Mouse (Mus musculus) liver, embryonic 16.5 days (tissue): Measurements from ENCODE around the gene Ctla2b. TPM values are rescaled to one million over a fixed set of nuclear protein-coding genes. Genes with fewer than 3 reads are reported as not detected.
"Not testable (repeated sequence)": the region's sequence is repeated elsewhere in the genome, so short reads cannot be mapped to it uniquely, and the experiment has no call there.

Source experiments
- ATAC-seq: fragments of 200-750 bp; cut with Nextera tagmentation; 2 replicates; pipeline ENCODE4 v1.8.0; 2017; ENCODE audit warnings: low read depth, mild to moderate bottlenecking, moderate number of reproducible peaks, moderate library complexity
- H3K27ac ChIP-seq: fragments of 300-500 bp; sonication (generic); 2 replicates; pipeline ENCODE4 v1.5.1; 2014; ENCODE audit warnings: mild to moderate bottlenecking, low read length
- H3K27me3 ChIP-seq: fragments of 300-500 bp; sonication (generic); 2 replicates; pipeline ENCODE4 v1.6.1; 2014; ENCODE audit warnings: low read depth, low read length, mixed read lengths; ENCODE audit not compliant: control insufficient read depth, insufficient read depth
- H3K36me3 ChIP-seq: fragments of 300-500 bp; sonication (generic); 2 replicates; pipeline ENCODE4 v1.6.1; 2014; ENCODE audit warnings: mild to moderate bottlenecking; ENCODE audit not compliant: control insufficient read depth, insufficient read depth
- H3K4me1 ChIP-seq: fragments of 300-500 bp; sonication (generic); 2 replicates; pipeline ENCODE4 v1.6.1; 2014; ENCODE audit warnings: low read depth, low read length, mixed read lengths; ENCODE audit not compliant: control insufficient read depth
- H3K4me2 ChIP-seq: fragments of 300-500 bp; sonication (generic); 2 replicates; pipeline ENCODE4 v1.6.1; 2014; ENCODE audit warnings: low read depth, low read length, mixed read lengths
- H3K4me3 ChIP-seq: fragments of 300-500 bp; sonication (generic); 2 replicates; pipeline ENCODE4 v1.5.1; 2014; ENCODE audit warnings: low read depth, mild to moderate bottlenecking, low read length
- H3K9ac ChIP-seq: fragments of 300-500 bp; sonication (generic); 2 replicates; pipeline ENCODE4 v1.6.1; 2014; ENCODE audit warnings: low read depth, low read length
- H3K9me3 ChIP-seq: fragments of 300-500 bp; sonication (generic); replicated peaks from 2 replicates; pipeline ENCODE4 v1.6.1; 2016; ENCODE audit warnings: low read length; ENCODE audit not compliant: control insufficient read depth
- WGBS: fragments of 180-500 bp; shearing (Covaris S2); extraction: QIAGEN DNeasy Blood & Tissue Kit; methylation state at CpG from one replicate; pipeline ENCODE4 v1.1.7; 2014; ENCODE audit not compliant: insufficient replicate concordance; 5-methylcytosine and 5-hydroxymethylcytosine counted together
- polyA plus RNA-seq: library from polyadenylated mRNA; unstranded; fragments of >200 nt; fragmentation: Nextera tagmentation; extraction: Ambion mirVana; gene quantifications from 2 replicates; pipeline ENCODE4 v1.2.1, GENCODE M21; 2015

Gene Ctla2b
- 3.7 and 4.9 TPM in 2 replicates for polyA plus RNA-seq

GRCm38 (mm10) chr13:60897328-60897727, at the start of gene Ctla2b:
TSS of gene Ctla2b (minus strand) at chr13:60897447.
- no peaks in the 10 kb centered on the region for H3K4me1 ChIP-seq
- H3K4me2 ChIP-seq: no peak within 1 kb of the TSS
- H3K9me3 ChIP-seq: no peaks in the 10 kb centered on the region
- H3K27ac ChIP-seq: no peak within 1 kb of the TSS
- no peak within 1 kb of the TSS for H3K9ac ChIP-seq
- H3K36me3 ChIP-seq: no peaks in the 10 kb centered on the region
- 23% methylated on average over 3 of the region's 3 CpGs for WGBS
- peak; percentile 85 for ATAC-seq
- no peaks in the 10 kb centered on the region for H3K27me3 ChIP-seq
- H3K4me3 ChIP-seq: no peak within 1 kb of the TSS

- not testable (repeated sequence) for H3K27ac ChIP-seq, H3K4me2 ChIP-seq, H3K27me3 ChIP-seq, H3K4me3 ChIP-seq, H3K4me1 ChIP-seq, H3K9me3 ChIP-seq, H3K9ac ChIP-seq, ATAC-seq, H3K36me3 ChIP-seq
- WGBS: 50% methylated on average over 3 of the region's 3 CpGs
These were observed 44.6 kb upstream of the Ctla2b start, which contains the start of gene Tpbpa for GRCm38 (mm10) chr13:60941884-60942283. TSS of gene Tpbpa (minus strand) at chr13:60941984.

- H3K9ac ChIP-seq: no peak within 1 kb of the TSS
- H3K4me1 ChIP-seq: no peaks in the 10 kb centered on the region
- no peak within 1 kb of the TSS for H3K4me3 ChIP-seq
- H3K9me3 ChIP-seq: no peaks in the 10 kb centered on the region
- no peak within 1 kb of the TSS for H3K27ac ChIP-seq
- WGBS: 11% methylated on average over 5 of the region's 5 CpGs
- no peak within 1 kb of the TSS for H3K4me2 ChIP-seq
- peak; percentile 82 for ATAC-seq
- H3K36me3 ChIP-seq: no peaks in the 10 kb centered on the region
- H3K27me3 ChIP-seq: no peaks in the 10 kb centered on the region
These were observed 39.3 kb upstream of the Ctla2b start, which contains the start of the genes Gm49391 and Ctla2a for GRCm38 (mm10) chr13:60936500-60936901. TSS of gene Gm49391 (minus strand) at chr13:60936571. TSS of gene Ctla2a (minus strand) at chr13:60936625.

- H3K4me2 ChIP-seq, H3K27me3 ChIP-seq, ATAC-seq, H3K9ac ChIP-seq, H3K4me3 ChIP-seq, H3K36me3 ChIP-seq, H3K9me3 ChIP-seq, H3K27ac ChIP-seq, H3K4me1 ChIP-seq: not testable (repeated sequence)
- WGBS: 51% methylated on average over 2 of the region's 2 CpGs
These were observed 38.2 kb upstream of the Ctla2b start, which contains the start of gene Gm49393 for GRCm38 (mm10) chr13:60935490-60935889. TSS of gene Gm49393 (minus strand) at chr13:60935590.

- ATAC-seq: not testable (repeated sequence)
- WGBS: 65% methylated on average over 2 of the region's 2 CpGs
These were observed 7.5 kb upstream of the Ctla2b start, which contains the start of gene Tpbpb for GRCm38 (mm10) chr13:60904780-60905179. TSS of gene Tpbpb (minus strand) at chr13:60904880.

GRCm38 (mm10) chr13:60896794-60897193, 453 bp downstream of the Ctla2b start, which contains the start of gene Gm49392:
TSS of gene Gm49392 (minus strand) at chr13:60896894.
- H3K4me1 ChIP-seq, H3K9me3 ChIP-seq, H3K4me2 ChIP-seq, ATAC-seq, H3K4me3 ChIP-seq, H3K36me3 ChIP-seq, H3K9ac ChIP-seq, H3K27ac ChIP-seq, H3K27me3 ChIP-seq: not testable (repeated sequence)
- 91% methylated on average over 6 of the region's 8 CpGs for WGBS

More at GRCm38 (mm10) chr13:60904780-60905179, 7.5 kb upstream of the Ctla2b start, which contains the start of gene Tpbpb:
- H3K4me1 ChIP-seq, H3K4me3 ChIP-seq, H3K4me2 ChIP-seq, H3K27ac ChIP-seq, H3K36me3 ChIP-seq, H3K9me3 ChIP-seq, H3K27me3 ChIP-seq, H3K9ac ChIP-seq: not testable (repeated sequence)

GRCm38 (mm10) chr13:60895406-60896160, 1.7 kb downstream of the Ctla2b start:
- no peaks in the 10 kb centered on the region for H3K9me3 ChIP-seq
- no peak overlapping the region for H3K4me3 ChIP-seq
- ATAC-seq: no peak
- no peak overlapping the region for H3K4me2 ChIP-seq
- no peaks in the 10 kb centered on the region for H3K27me3 ChIP-seq
- H3K9ac ChIP-seq: no peak overlapping the region
- H3K4me1 ChIP-seq: no peaks in the 10 kb centered on the region
- H3K27ac ChIP-seq: no peak overlapping the region
- no peaks in the 10 kb centered on the region for H3K36me3 ChIP-seq

GRCm38 (mm10) chr13:60892301-60892700, 4.9 kb downstream of the Ctla2b start:
- ATAC-seq: peak; percentile 27; the same call in 1 of the 2 replicates
- Histone ChIP-seq H3K27me3 (no peaks in the 10 kb centered on the region), H3K9ac (no peak overlapping the region), H3K9me3 (no peaks in the 10 kb centered on the region), H3K4me3 (no peak overlapping the region), H3K4me1 (no peaks in the 10 kb centered on the region), H3K36me3 (no peaks in the 10 kb centered on the region), H3K27ac (no peak overlapping the region), H3K4me2 (no peak overlapping the region)
- WGBS: 36% methylated on average over 1 of the region's 1 CpGs

- WGBS: 44% methylated on average over 1 of the region's 1 CpGs
- Histone ChIP-seq H3K4me3 (no peak within 1 kb of the TSS), H3K27me3 (no peaks in the 10 kb centered on the region), H3K27ac (no peak within 1 kb of the TSS), H3K9me3 (no peaks in the 10 kb centered on the region), H3K4me2 (no peak within 1 kb of the TSS), H3K9ac (no peak within 1 kb of the TSS), H3K4me1 (no peaks in the 10 kb centered on the region), H3K36me3 (no peaks in the 10 kb centered on the region)
- no peak for ATAC-seq
These were observed 33.0 kb downstream of the Ctla2b start, which contains the start of gene 4930486L24Rik for GRCm38 (mm10) chr13:60864281-60864680. TSS of gene 4930486L24Rik (minus strand) at chr13:60864475.
